Mouse (Mus musculus): ENCODE measurements around the gene Plpp7. TPM values are rescaled to one million over a fixed set of nuclear protein-coding genes. Genes with fewer than 3 reads are reported as not detected.

Plpp7 gene
- polyA plus RNA-seq, 1 experiment = 7.7 TPM

GRCm38 (mm10) chr2:32104122-32104521 lies 8.8 kb downstream of the Plpp7 start:
- Histone ChIP-seq H3K27ac (ENCODE audit: control insufficient read depth, insufficient read depth, low read length) (no peak overlapping the region), H3K4me1 (replicated peaks; ENCODE audit: control insufficient read depth, insufficient read depth, low read length) (no peaks in the 10 kb centered on the region), H3K36me3 (ENCODE audit: control insufficient read depth, insufficient read depth, low read length) (no peaks in the 10 kb centered on the region), H3K4me3 (ENCODE audit: control insufficient read depth, insufficient read depth, low read length) (no peak overlapping the region), H3K27me3 (ENCODE audit: control insufficient read depth, insufficient read depth, low read length) (no peaks in the 10 kb centered on the region)
- TF ChIP-seq CTCF (IDR thresholded peaks at IDR 0.05; ENCODE audit: borderline replicate concordance, control insufficient read depth, extremely low read depth, insufficient read depth, low read length, poor library complexity) = no peak
- no peak for TF ChIP-seq POLR2A (IDR thresholded peaks at IDR 0.05; ENCODE audit: control insufficient read depth, extremely low read depth, insufficient read depth, low read length, poor library complexity)
- DNase-seq = no peak
- 92% methylated on average over 7 of the region's 7 CpGs for WGBS

- Histone ChIP-seq H3K36me3 (ENCODE audit: control insufficient read depth, insufficient read depth, low read length) (no peaks in the 10 kb centered on the region), H3K4me3 (ENCODE audit: control insufficient read depth, insufficient read depth, low read length) (no peak overlapping the region), H3K4me1 (replicated peaks; ENCODE audit: control insufficient read depth, insufficient read depth, low read length) (no peaks in the 10 kb centered on the region), H3K27ac (ENCODE audit: control insufficient read depth, insufficient read depth, low read length) (no peak overlapping the region), H3K27me3 (ENCODE audit: control insufficient read depth, insufficient read depth, low read length) (no peaks in the 10 kb centered on the region)
- no peak for DNase-seq
- 95% methylated on average over 16 of the region's 16 CpGs for WGBS
- TF ChIP-seq POLR2A (IDR thresholded peaks at IDR 0.05; ENCODE audit: control insufficient read depth, extremely low read depth, insufficient read depth, low read length, poor library complexity) = no peak
- TF ChIP-seq CTCF (IDR thresholded peaks at IDR 0.05; ENCODE audit: borderline replicate concordance, control insufficient read depth, extremely low read depth, insufficient read depth, low read length, poor library complexity) = no peak
These were observed 10.0 kb downstream of the Plpp7 start for GRCm38 (mm10) chr2:32105117-32105913.

DNA sequence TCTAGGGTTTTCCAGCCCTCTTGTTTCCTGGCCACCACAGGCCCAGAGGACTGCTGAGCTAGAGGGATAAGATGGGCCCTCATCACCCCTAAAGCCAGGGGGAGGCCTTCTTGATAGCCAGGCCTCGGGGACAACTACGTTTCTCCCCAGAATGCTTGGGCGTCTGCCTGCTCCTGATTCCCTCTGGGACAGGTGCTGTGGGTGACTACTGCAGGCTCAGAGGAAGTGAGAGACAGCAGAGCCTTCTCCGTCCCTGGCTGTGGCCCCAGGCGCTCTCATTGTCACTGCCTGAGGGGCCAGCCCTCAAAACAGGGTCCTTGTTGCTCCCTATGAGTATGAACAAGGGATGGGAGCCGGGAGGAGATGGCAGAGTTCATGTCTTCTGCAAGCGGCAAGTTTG lies 10.6 kb downstream of the Plpp7 start:
- Histone ChIP-seq H3K4me3 (ENCODE audit: control insufficient read depth, insufficient read depth, low read length) (no peak overlapping the region), H3K27ac (ENCODE audit: control insufficient read depth, insufficient read depth, low read length) (no peak overlapping the region), H3K27me3 (ENCODE audit: control insufficient read depth, insufficient read depth, low read length) (no peaks in the 10 kb centered on the region), H3K4me1 (replicated peaks; ENCODE audit: control insufficient read depth, insufficient read depth, low read length) (no peaks in the 10 kb centered on the region), H3K36me3 (ENCODE audit: control insufficient read depth, insufficient read depth, low read length) (no peaks in the 10 kb centered on the region)
- 91% methylated on average over 7 of the region's 7 CpGs for WGBS
- TF ChIP-seq POLR2A (IDR thresholded peaks at IDR 0.05; ENCODE audit: control insufficient read depth, extremely low read depth, insufficient read depth, low read length, poor library complexity) (no peak), CTCF (IDR thresholded peaks at IDR 0.05; ENCODE audit: borderline replicate concordance, control insufficient read depth, extremely low read depth, insufficient read depth, low read length, poor library complexity) (no peak)
- DNase-seq = no peak

DNA sequence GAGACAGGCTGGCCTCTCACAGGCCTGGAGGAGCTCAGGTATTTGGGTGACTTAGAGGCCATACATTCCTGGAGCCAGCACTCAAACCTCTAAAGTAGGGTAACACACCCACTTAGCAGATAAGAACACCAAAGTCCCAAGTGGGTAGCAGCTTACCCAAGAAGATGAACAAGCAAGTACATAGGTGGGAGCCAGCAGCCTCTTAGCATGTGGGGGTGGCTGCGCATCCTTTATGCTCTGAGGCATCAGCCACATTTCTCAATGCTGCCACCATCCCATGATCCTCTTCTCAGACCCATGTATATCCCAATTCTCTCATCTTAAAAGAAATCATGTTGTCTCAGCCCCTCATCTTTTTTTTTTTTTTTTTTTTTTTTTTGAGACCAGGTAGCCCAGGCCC lies 15.9 kb downstream of the Plpp7 start:
- WGBS = 100% methylated on average over 1 of the region's 1 CpGs
- Histone ChIP-seq H3K4me1 (replicated peaks; ENCODE audit: control insufficient read depth, insufficient read depth, low read length) (no peaks in the 10 kb centered on the region), H3K27ac (ENCODE audit: control insufficient read depth, insufficient read depth, low read length) (no peak overlapping the region), H3K27me3 (ENCODE audit: control insufficient read depth, insufficient read depth, low read length) (no peaks in the 10 kb centered on the region), H3K36me3 (ENCODE audit: control insufficient read depth, insufficient read depth, low read length) (no peaks in the 10 kb centered on the region), H3K4me3 (ENCODE audit: control insufficient read depth, insufficient read depth, low read length) (no peak overlapping the region)
- TF ChIP-seq POLR2A (IDR thresholded peaks at IDR 0.05; ENCODE audit: control insufficient read depth, extremely low read depth, insufficient read depth, low read length, poor library complexity) (no peak), CTCF (IDR thresholded peaks at IDR 0.05; ENCODE audit: borderline replicate concordance, control insufficient read depth, extremely low read depth, insufficient read depth, low read length, poor library complexity) (no peak)
- DNase-seq = no peak

- no peak for DNase-seq
- Histone ChIP-seq H3K36me3 (ENCODE audit: control insufficient read depth, insufficient read depth, low read length) (no peaks in the 10 kb centered on the region), H3K27ac (ENCODE audit: control insufficient read depth, insufficient read depth, low read length) (no peak overlapping the region), H3K4me1 (replicated peaks; ENCODE audit: control insufficient read depth, insufficient read depth, low read length) (no peaks in the 10 kb centered on the region), H3K4me3 (ENCODE audit: control insufficient read depth, insufficient read depth, low read length) (no peak overlapping the region), H3K27me3 (ENCODE audit: control insufficient read depth, insufficient read depth, low read length) (no peaks in the 10 kb centered on the region)
- TF ChIP-seq CTCF (IDR thresholded peaks at IDR 0.05; ENCODE audit: borderline replicate concordance, control insufficient read depth, extremely low read depth, insufficient read depth, low read length, poor library complexity) = no peak
- 88% methylated on average over 2 of the region's 2 CpGs for WGBS
These were observed 17.2 kb downstream of the Plpp7 start for GRCm38 (mm10) chr2:32112548-32112947.

DNA sequence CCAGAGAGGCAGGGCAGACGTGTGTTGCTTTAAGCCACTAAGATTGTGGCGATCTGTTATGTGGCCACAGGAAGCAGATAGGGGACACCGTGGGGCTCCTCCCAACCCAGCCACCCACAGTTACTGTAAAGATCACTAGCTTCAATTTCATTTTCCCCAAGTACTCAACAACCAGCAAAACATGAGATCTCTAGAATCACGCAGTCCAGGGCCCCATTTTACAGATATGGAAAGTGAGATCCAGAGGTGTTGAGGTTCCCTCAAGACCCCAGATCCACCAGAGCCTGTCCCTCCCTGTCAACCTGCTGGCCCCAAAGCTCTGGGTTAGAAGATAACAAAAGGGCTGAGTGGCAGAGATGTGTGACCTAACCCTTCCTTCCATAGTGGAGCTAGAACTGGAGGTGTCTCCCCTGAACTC lies 20.5 kb downstream of the Plpp7 start:
- 50% methylated on average over 4 of the region's 4 CpGs for WGBS
- Histone ChIP-seq H3K36me3 (ENCODE audit: control insufficient read depth, insufficient read depth, low read length) (no peaks in the 10 kb centered on the region), H3K27ac (ENCODE audit: control insufficient read depth, insufficient read depth, low read length) (no peak overlapping the region), H3K4me1 (replicated peaks; ENCODE audit: control insufficient read depth, insufficient read depth, low read length) (peaks cover 7% of the 10 kb centered on the region), H3K27me3 (ENCODE audit: control insufficient read depth, insufficient read depth, low read length) (no peaks in the 10 kb centered on the region), H3K4me3 (ENCODE audit: control insufficient read depth, insufficient read depth, low read length) (no peak overlapping the region)
- no peak for TF ChIP-seq CTCF (IDR thresholded peaks at IDR 0.05; ENCODE audit: borderline replicate concordance, control insufficient read depth, extremely low read depth, insufficient read depth, low read length, poor library complexity)
- TF ChIP-seq POLR2A (IDR thresholded peaks at IDR 0.05; ENCODE audit: control insufficient read depth, extremely low read depth, insufficient read depth, low read length, poor library complexity) = no peak
- no peak for DNase-seq

Data from thymus, adult 2 months (tissue).